Mouse (Mus musculus): ENCODE measurements around the gene Ltb4r1. TPM values are rescaled to one million over a fixed set of nuclear protein-coding genes. Genes with fewer than 3 reads are reported as not detected.

Ltb4r1 gene
- polyA plus RNA-seq, 1 experiment: 1.0 TPM

GRCm38 (mm10) chr14:55767519-55768414, 2.0 kb downstream of the Ltb4r1 start:
- peaks cover 4% of the 10 kb centered on the region for H3K4me1 ChIP-seq (ENCODE audit: control insufficient read depth, insufficient read depth, low read length)
- no peak; the same call in 1 of the 2 replicates for TF ChIP-seq POLR2A (IDR thresholded peaks at IDR 0.05; ENCODE audit: low read depth, low read length)
- no peak for TF ChIP-seq CTCF (IDR thresholded peaks at IDR 0.05; ENCODE audit: borderline replicate concordance, insufficient read depth, low read length)
- peak overlapping the region; percentile 59 for H3K27ac ChIP-seq (ENCODE audit: insufficient read depth, low read length)
- H3K4me3 ChIP-seq (ENCODE audit: insufficient read depth, low read length): no peak overlapping the region

- Histone ChIP-seq H3K4me3 (ENCODE audit: insufficient read depth, low read length) (no peak overlapping the region), H3K4me1 (ENCODE audit: control insufficient read depth, insufficient read depth, low read length) (peaks cover 4% of the 10 kb centered on the region), H3K27ac (ENCODE audit: insufficient read depth, low read length) (peak overlapping the region; percentile 59)
- TF ChIP-seq POLR2A (IDR thresholded peaks at IDR 0.05; ENCODE audit: low read depth, low read length) (no peak), CTCF (IDR thresholded peaks at IDR 0.05; ENCODE audit: borderline replicate concordance, insufficient read depth, low read length) (no peak)
Observed at GRCm38 (mm10) chr14:55768555-55768954, 2.8 kb downstream of the Ltb4r1 start.

- TF ChIP-seq CTCF (IDR thresholded peaks at IDR 0.05; ENCODE audit: borderline replicate concordance, insufficient read depth, low read length) (no peak), POLR2A (IDR thresholded peaks at IDR 0.05; ENCODE audit: low read depth, low read length) (no peak)
- peaks cover 4% of the 10 kb centered on the region for H3K4me1 ChIP-seq (ENCODE audit: control insufficient read depth, insufficient read depth, low read length)
- peak overlapping the region; percentile 47; the same call in 1 of the 2 replicates for H3K27ac ChIP-seq (ENCODE audit: insufficient read depth, low read length)
- no peak overlapping the region for H3K4me3 ChIP-seq (ENCODE audit: insufficient read depth, low read length)
Observed at GRCm38 (mm10) chr14:55769087-55769703, 3.4 kb downstream of the Ltb4r1 start.

DNA sequence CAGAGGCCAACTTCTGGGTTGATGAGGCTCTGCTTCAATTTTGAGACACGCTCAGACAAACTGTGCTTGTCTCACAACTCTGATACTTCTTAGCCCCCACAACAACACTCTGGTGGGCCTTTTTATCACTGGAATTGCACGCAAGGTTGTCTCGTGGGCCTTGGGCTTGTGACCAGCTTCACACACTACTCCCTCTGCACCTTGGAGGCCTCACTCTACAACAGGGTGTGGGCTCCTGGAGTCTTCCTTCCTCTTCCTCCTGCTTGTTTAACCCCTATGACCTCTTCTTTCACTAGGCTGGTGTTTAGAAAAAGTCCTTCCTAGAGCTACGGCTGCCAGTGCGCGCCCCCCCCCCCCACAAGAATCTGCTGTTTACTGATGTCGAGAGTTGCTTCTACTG, 10.9 kb downstream of the Ltb4r1 start:
- TF ChIP-seq CTCF (IDR thresholded peaks at IDR 0.05; ENCODE audit: borderline replicate concordance, insufficient read depth, low read length) (no peak), POLR2A (IDR thresholded peaks at IDR 0.05; ENCODE audit: low read depth, low read length) (no peak)
- Histone ChIP-seq H3K4me3 (ENCODE audit: insufficient read depth, low read length) (no peak overlapping the region), H3K4me1 (ENCODE audit: control insufficient read depth, insufficient read depth, low read length) (no peaks in the 10 kb centered on the region; the same call in 1 of the 2 replicates), H3K27ac (ENCODE audit: insufficient read depth, low read length) (no peak overlapping the region)

DNA sequence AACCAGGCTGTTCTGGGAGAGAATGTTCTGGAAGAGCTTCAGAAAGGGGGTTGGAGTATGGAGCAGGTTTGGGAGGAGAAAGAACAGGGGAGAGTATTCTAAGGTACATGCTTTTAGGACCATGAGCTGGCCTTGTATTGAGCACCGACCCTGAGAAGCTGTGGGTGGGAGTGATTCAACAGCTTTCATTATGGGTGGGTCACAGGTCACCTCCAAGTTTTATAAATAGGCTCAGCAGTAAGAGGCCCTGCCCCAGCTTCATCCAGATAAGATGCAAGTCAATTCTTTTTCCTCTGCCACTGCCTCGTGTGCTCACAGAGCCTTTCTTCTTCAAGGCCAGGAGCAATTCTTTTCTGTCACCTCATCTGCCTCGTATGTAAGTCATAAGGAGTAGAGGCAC, 11.4 kb downstream of the Ltb4r1 start:
- TF ChIP-seq POLR2A (IDR thresholded peaks at IDR 0.05; ENCODE audit: low read depth, low read length) (no peak), CTCF (IDR thresholded peaks at IDR 0.05; ENCODE audit: borderline replicate concordance, insufficient read depth, low read length) (no peak)
- no peaks in the 10 kb centered on the region; the same call in 1 of the 2 replicates for H3K4me1 ChIP-seq (ENCODE audit: control insufficient read depth, insufficient read depth, low read length)
- no peak overlapping the region for H3K27ac ChIP-seq (ENCODE audit: insufficient read depth, low read length)
- no peak overlapping the region for H3K4me3 ChIP-seq (ENCODE audit: insufficient read depth, low read length)

DNA sequence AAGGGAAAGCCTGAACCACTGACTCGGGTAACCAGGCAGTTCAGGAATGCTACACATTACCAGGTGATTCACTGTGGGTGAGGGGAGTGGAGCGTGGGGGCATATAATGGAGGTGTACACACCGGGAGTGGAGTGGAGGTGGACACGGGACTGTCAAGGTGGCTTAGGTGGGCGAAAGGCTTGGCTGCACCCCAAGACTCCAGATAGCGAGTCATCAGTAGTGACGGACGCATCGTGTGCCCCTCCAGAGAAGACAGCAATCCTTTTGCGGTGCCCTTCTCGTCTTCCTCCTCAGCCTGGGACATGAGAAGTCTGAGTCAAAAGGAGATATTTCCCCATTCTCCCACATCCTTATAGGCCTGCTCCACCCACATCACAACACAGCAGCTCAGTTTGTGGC, 12.0 kb downstream of the Ltb4r1 start:
- Histone ChIP-seq H3K4me1 (ENCODE audit: control insufficient read depth, insufficient read depth, low read length) (no peaks in the 10 kb centered on the region; the same call in 1 of the 2 replicates), H3K27ac (ENCODE audit: insufficient read depth, low read length) (no peak overlapping the region), H3K4me3 (ENCODE audit: insufficient read depth, low read length) (no peak overlapping the region)
- TF ChIP-seq POLR2A (IDR thresholded peaks at IDR 0.05; ENCODE audit: low read depth, low read length): no peak
- no peak for TF ChIP-seq CTCF (IDR thresholded peaks at IDR 0.05; ENCODE audit: borderline replicate concordance, insufficient read depth, low read length)

DNA sequence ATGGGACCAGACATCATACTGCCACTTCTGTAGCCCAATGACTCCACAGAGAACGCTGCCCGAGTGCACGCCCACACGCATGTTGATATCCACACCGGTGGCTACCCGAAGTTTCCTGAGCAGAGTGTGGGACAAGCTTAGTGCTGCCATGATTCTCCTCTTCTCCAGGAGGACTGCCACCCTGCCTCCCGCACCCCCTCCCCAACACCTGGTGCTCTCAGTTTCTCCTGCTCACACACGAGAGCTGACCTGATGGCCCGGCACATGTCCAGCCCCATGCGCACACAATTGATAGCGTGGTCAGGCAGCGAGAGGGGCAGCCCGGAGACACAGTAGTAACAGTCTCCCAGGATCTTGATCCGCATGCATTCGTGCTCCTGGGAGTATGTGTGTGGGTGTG, 12.9 kb downstream of the Ltb4r1 start:
- Histone ChIP-seq H3K27ac (ENCODE audit: insufficient read depth, low read length) (no peak overlapping the region), H3K4me3 (ENCODE audit: insufficient read depth, low read length) (no peak overlapping the region), H3K4me1 (ENCODE audit: control insufficient read depth, insufficient read depth, low read length) (peaks cover under 1% of the 10 kb centered on the region)
- no peak for TF ChIP-seq POLR2A (IDR thresholded peaks at IDR 0.05; ENCODE audit: low read depth, low read length)
- TF ChIP-seq CTCF (IDR thresholded peaks at IDR 0.05; ENCODE audit: borderline replicate concordance, insufficient read depth, low read length): no peak

DNA sequence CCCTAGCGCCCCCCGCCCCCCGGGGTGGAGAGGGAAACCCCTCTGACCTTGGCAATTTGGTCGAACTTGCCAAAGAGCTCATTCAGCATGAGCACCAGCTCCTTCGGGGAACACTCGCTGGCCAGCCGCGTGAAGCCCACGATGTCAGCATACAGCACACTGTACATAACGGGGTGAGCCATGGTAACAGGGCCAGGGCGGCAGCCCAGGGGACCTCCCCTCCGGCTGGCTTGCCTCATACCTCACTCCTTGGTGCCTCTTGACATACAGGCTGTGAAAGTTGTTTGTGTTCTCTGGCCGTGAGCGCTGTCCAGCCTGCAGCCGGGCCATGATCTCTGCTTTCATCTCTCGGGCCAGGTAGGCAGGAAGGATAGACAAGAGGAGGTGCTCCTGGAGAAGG, 13.9 kb downstream of the Ltb4r1 start:
- TF ChIP-seq CTCF (IDR thresholded peaks at IDR 0.05; ENCODE audit: borderline replicate concordance, insufficient read depth, low read length): no peak
- TF ChIP-seq POLR2A (IDR thresholded peaks at IDR 0.05; ENCODE audit: low read depth, low read length): no peak
- no peak overlapping the region for H3K27ac ChIP-seq (ENCODE audit: insufficient read depth, low read length)
- peaks cover 2% of the 10 kb centered on the region for H3K4me1 ChIP-seq (ENCODE audit: control insufficient read depth, insufficient read depth, low read length)
- no peak overlapping the region for H3K4me3 ChIP-seq (ENCODE audit: insufficient read depth, low read length)

DNA sequence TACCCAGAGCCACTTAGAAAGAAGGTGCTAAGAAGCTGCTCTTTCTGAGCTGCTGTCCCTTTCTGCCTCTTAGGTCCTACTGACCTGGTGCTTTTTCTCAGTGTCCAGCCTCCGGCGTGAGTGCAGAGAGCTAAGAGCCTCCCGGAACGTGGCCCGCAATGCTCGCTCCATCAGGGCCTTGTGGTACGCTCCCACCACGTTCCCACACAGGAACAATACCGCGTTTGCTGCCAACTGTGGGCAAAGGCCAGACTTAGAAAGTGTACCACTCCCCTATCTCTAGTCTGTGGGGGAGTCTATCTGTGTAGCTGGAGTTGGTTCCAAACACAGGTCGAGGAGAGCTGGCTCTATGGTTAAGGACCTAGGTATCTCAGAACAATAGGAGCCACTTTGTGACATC, 15.0 kb downstream of the Ltb4r1 start:
- peaks cover 2% of the 10 kb centered on the region for H3K4me1 ChIP-seq (ENCODE audit: control insufficient read depth, insufficient read depth, low read length)
- H3K4me3 ChIP-seq (ENCODE audit: insufficient read depth, low read length): no peak overlapping the region
- no peak overlapping the region for H3K27ac ChIP-seq (ENCODE audit: insufficient read depth, low read length)
- TF ChIP-seq POLR2A (IDR thresholded peaks at IDR 0.05; ENCODE audit: low read depth, low read length) (no peak), CTCF (IDR thresholded peaks at IDR 0.05; ENCODE audit: borderline replicate concordance, insufficient read depth, low read length) (no peak)

GRCm38 (mm10) chr14:55781310-55781709, 15.5 kb downstream of the Ltb4r1 start:
- no peak overlapping the region for H3K4me3 ChIP-seq (ENCODE audit: insufficient read depth, low read length)
- peaks cover 2% of the 10 kb centered on the region for H3K4me1 ChIP-seq (ENCODE audit: control insufficient read depth, insufficient read depth, low read length)
- H3K27ac ChIP-seq (ENCODE audit: insufficient read depth, low read length): no peak overlapping the region
- TF ChIP-seq POLR2A (IDR thresholded peaks at IDR 0.05; ENCODE audit: low read depth, low read length) (0 out of 2 replicates have a peak, but pooled peaks have one; percentile 22), CTCF (IDR thresholded peaks at IDR 0.05; ENCODE audit: borderline replicate concordance, insufficient read depth, low read length) (peak; percentile 87)

Data from embryonic fibroblast, embryonic 13.5 days (primary cell).